Mouse (Mus musculus) embryonic fibroblast, embryonic 13.5 days (primary cell): ENCODE data around the gene Ccl5.

Experiments used
- CTCF ChIP-seq: IDR thresholded peaks from 2 replicates; pipeline ENCODE4 v1.5.1; 2011; ENCODE audit warnings: mild to moderate bottlenecking, control low read depth, low read length, moderate library complexity, borderline replicate concordance; ENCODE audit not compliant: insufficient read depth
- POLR2A ChIP-seq: IDR thresholded peaks from 2 replicates; pipeline ENCODE4 v1.6.1; 2011; ENCODE audit warnings: low read depth, mild to moderate bottlenecking, control low read depth, low read length, moderate library complexity

DNA sequence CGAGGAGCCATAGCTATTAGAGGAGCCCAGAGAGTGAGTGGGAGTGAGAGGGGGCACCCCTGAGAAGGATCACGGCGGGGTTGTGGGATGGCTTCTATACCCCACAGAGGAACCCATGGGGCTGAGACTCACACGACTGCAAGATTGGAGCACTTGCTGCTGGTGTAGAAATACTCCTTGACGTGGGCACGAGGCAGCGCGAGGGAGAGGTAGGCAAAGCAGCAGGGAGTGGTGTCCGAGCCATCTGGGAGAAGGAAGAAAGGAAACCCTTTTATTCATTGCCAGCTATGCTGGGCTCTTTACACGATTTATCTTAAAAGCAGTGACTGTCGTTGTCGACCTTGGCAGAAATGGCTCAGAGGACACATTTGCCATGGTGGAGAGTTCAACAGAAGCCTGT, 1.3 kb downstream of the Ccl5 start:
- TF ChIP-seq CTCF (no peak), POLR2A (no peak)
